Mouse (Mus musculus) stomach, postnatal 0 days (tissue): ENCODE data around the gene Triml1. TPM values are rescaled to one million over a fixed set of nuclear protein-coding genes. Genes with fewer than 3 reads are reported as not detected.

ENCODE experiments used
- ATAC-seq: fragments of 200-750 bp; cut with Nextera tagmentation; 2 replicates; pipeline ENCODE4 v1.8.0; 2017; ENCODE audit not compliant: low FRiP score, low TSS enrichment
- DNase-seq: peaks from one replicate; pipeline ENCODE4 v3.0.0-alpha.2; 2016; ENCODE audit warnings: low spot score
- H3K27ac ChIP-seq: fragments of 300-500 bp; sonication (generic); replicated peaks from 2 replicates; pipeline ENCODE4 v1.5.1; 2014; ENCODE audit warnings: mild to moderate bottlenecking, control low read depth
- H3K27me3 ChIP-seq: fragments of 300-500 bp; sonication (generic); 2 replicates; pipeline ENCODE4 v1.6.1; 2014; ENCODE audit warnings: low read length; ENCODE audit not compliant: control insufficient read depth, insufficient read depth
- H3K36me3 ChIP-seq: fragments of 300-500 bp; sonication (generic); 2 replicates; pipeline ENCODE4 v1.6.1; 2014; ENCODE audit warnings: low read length, mixed read lengths; ENCODE audit not compliant: control insufficient read depth, insufficient read depth
- H3K4me1 ChIP-seq: fragments of 300-500 bp; sonication (generic); replicated peaks from 2 replicates; pipeline ENCODE4 v1.6.1; 2014; ENCODE audit warnings: antibody characterized with exemption; ENCODE audit not compliant: control insufficient read depth, insufficient read depth
- H3K4me2 ChIP-seq: fragments of 300-500 bp; sonication (generic); replicated peaks from 2 replicates; pipeline ENCODE4 v1.6.1; 2014; ENCODE audit warnings: low read depth, mild to moderate bottlenecking, control low read depth, moderate library complexity
- H3K4me3 ChIP-seq: fragments of 300-500 bp; sonication (generic); 2 replicates; pipeline ENCODE4 v1.5.1; 2014; ENCODE audit warnings: low read depth, low read length, control low read depth
- H3K9ac ChIP-seq: fragments of 300-500 bp; sonication (generic); 2 replicates; pipeline ENCODE4 v1.6.1; 2014; ENCODE audit warnings: mild to moderate bottlenecking, low read length, control low read depth, mixed read lengths
- H3K9me3 ChIP-seq: fragments of 300-500 bp; sonication (generic); 2 replicates; pipeline ENCODE4 v1.6.1; 2016; ENCODE audit warnings: low read length; ENCODE audit not compliant: control insufficient read depth
- CTCF ChIP-seq: IDR thresholded peaks from 2 replicates; pipeline ENCODE4 v1.5.1; 2016; ENCODE audit warnings: antibody characterized with exemption, low read depth, mild to moderate bottlenecking, moderate library complexity
- EP300 ChIP-seq: optimal IDR thresholded peaks from 2 replicates; pipeline ENCODE3; 2016; ENCODE audit warnings: antibody characterized with exemption
- WGBS: fragments of 180-500 bp; shearing (Covaris S2); extraction: QIAGEN DNeasy Blood & Tissue Kit; methylation state at CpG from one replicate; pipeline ENCODE4 v1.1.7; 2014; 5-methylcytosine and 5-hydroxymethylcytosine counted together
- polyA plus RNA-seq: library from polyadenylated mRNA; unstranded; fragments of >200 nt; fragmentation: Nextera tagmentation; extraction: Ambion mirVana; gene quantifications from 2 replicates; pipeline ENCODE4 v1.2.1, GENCODE M21; 2015

Triml1 gene
- polyA plus RNA-seq, 1 experiment from 2014 or later, result not detected

DNA sequence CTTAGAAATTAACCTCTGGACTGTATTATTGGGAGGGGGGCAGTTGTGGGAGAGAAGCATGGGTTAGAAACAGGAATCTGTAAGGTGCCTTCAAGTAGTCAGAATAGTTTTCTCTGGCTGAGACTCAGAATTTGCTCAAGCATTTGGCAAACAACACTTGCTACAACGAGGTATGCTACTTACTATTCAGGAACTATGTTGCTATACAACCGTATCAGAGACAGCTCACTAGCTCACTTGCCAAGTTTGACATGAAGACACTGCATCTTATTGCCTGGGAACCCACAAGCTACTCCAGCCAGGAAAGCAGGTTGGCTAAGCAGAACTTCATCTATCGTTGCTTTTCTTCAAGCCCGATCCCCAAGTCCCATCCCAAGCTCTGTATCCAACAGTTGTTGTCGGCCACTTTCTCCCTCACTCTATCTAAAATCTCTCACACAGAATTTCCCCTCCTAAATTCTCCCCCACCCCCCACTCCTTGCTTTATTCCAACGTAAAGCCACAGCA, 28.0 kb upstream of the Triml1 start:
- Histone ChIP-seq H3K9me3 (no peaks in the 10 kb centered on the region), H3K9ac (no peak overlapping the region), H3K4me2 (no peak overlapping the region), H3K36me3 (no peaks in the 10 kb centered on the region), H3K27me3 (no peaks in the 10 kb centered on the region), H3K27ac (no peak overlapping the region), H3K4me1 (no peaks in the 10 kb centered on the region), H3K4me3 (no peak overlapping the region)
- TF ChIP-seq CTCF (no peak), EP300 (no peak)
- DNase-seq, result no peak
- ATAC-seq, result no peak
- WGBS, result 75% methylated on average over 6 of the region's 6 CpGs

DNA sequence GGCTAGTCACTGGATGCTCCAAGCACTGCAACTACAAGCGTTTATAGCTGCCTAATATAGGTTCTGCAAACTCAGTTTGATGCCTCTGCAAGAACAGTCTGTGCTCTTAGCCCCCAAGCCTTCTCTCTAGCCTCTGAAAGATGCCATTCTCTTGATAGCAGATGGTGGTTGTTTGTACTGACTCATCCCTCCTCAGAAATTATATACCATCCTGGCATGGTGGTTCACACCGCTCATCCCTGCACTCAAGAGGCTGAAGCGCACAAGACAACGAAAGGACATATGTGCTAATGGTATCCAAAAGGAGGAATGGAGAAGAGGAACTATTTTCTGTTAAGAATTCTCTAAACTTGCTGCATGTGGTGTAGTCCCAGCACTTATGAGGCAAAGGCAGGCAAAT, 26.8 kb upstream of the Triml1 start:
- TF ChIP-seq CTCF (no peak), EP300 (no peak)
- Histone ChIP-seq H3K4me2 (no peak overlapping the region), H3K9me3 (no peaks in the 10 kb centered on the region), H3K36me3 (no peaks in the 10 kb centered on the region), H3K27me3 (no peaks in the 10 kb centered on the region), H3K4me1 (no peaks in the 10 kb centered on the region), H3K4me3 (no peak overlapping the region), H3K9ac (no peak overlapping the region), H3K27ac (no peak overlapping the region)
- 87% methylated on average over 4 of the region's 4 CpGs for WGBS
- ATAC-seq (no peak), DNase-seq (no peak)

DNA sequence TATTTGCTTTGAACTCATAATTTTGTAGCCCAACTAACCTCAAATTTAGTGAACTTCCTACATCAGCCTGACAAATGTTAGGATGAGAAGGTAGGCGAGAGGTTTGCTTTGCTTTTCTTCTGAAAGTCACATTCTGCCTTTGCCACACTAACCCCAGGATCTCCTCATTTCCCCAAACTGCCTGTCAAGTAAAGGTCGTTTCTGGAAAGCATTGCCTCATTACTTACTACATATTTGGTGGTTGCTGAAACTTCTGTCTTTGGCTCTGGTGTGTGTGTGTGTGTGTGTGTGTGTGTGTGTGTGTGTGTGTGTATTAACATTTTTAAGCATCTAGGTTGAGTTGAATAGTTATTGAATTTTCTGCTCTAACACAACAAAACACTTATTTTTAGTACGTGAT, 23.2 kb upstream of the Triml1 start:
- no peak for ATAC-seq
- H3K9ac ChIP-seq, result no peak overlapping the region
- H3K27ac ChIP-seq, result no peak overlapping the region
- H3K4me1 ChIP-seq, result no peaks in the 10 kb centered on the region
- WGBS, result 70% methylated on average over 3 of the region's 3 CpGs
- H3K4me2 ChIP-seq, result no peak overlapping the region
- DNase-seq, result no peak
- H3K4me3 ChIP-seq, result no peak overlapping the region
- no peaks in the 10 kb centered on the region for H3K27me3 ChIP-seq
- H3K9me3 ChIP-seq, result no peaks in the 10 kb centered on the region
- H3K36me3 ChIP-seq, result no peaks in the 10 kb centered on the region
- TF ChIP-seq EP300 (no peak), CTCF (no peak)

DNA sequence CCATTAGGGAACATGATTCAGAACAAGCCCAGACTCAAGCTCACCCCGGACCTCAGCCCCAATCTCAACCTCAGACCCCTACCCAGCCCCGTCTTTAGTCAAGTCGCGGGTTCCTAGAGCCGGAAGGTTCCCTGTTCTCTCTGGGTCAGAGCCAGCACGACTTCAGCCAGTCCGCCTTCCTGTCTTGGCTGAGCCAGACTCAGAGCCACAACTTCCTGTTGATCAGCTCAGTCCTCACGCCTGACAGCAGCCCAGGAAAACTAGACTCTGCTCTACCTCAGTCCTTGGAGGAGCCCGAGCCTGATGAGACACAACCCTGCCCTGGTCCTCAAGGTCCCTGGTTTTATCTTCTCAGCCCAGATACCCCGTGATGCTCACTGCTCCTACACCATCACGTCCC, 22.0 kb upstream of the Triml1 start:
- H3K27ac ChIP-seq, result no peak overlapping the region
- WGBS, result 81% methylated on average over 11 of the region's 11 CpGs
- H3K36me3 ChIP-seq, result no peaks in the 10 kb centered on the region
- H3K27me3 ChIP-seq, result no peaks in the 10 kb centered on the region
- ATAC-seq (no peak), DNase-seq (no peak)
- H3K4me1 ChIP-seq, result no peaks in the 10 kb centered on the region
- no peaks in the 10 kb centered on the region for H3K9me3 ChIP-seq
- no peak overlapping the region for H3K9ac ChIP-seq
- TF ChIP-seq EP300 (no peak), CTCF (no peak)
- H3K4me2 ChIP-seq, result no peak overlapping the region
- no peak overlapping the region for H3K4me3 ChIP-seq

DNA sequence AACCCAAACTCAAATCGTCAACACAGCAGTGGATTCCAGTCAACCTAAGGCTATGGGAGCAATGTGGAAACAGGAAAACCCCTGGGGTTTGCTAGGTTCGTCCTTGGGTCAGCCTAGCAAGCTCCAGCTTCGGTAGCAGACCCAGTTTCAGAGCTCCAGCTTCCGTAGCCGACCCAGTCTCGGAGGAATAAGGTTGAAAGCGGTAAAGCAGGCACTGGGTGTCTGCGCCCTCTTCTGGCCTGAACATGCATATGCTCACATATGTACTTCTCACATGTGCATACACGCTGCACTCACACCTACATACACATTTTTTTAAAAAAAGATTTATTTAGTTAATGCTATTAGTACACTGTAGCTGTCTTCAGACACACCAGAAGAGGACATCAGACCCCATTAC, 8.0 kb upstream of the Triml1 start:
- H3K9ac ChIP-seq, result no peak overlapping the region
- H3K27me3 ChIP-seq, result no peaks in the 10 kb centered on the region
- ATAC-seq (no peak), DNase-seq (no peak)
- no peak overlapping the region for H3K4me3 ChIP-seq
- no peak for TF ChIP-seq CTCF
- no peak for TF ChIP-seq EP300
- no peak overlapping the region for H3K4me2 ChIP-seq
- no peak overlapping the region for H3K27ac ChIP-seq
- no peaks in the 10 kb centered on the region for H3K9me3 ChIP-seq
- H3K36me3 ChIP-seq, result no peaks in the 10 kb centered on the region
- no peaks in the 10 kb centered on the region for H3K4me1 ChIP-seq
- WGBS, result 90% methylated on average over 9 of the region's 9 CpGs

DNA sequence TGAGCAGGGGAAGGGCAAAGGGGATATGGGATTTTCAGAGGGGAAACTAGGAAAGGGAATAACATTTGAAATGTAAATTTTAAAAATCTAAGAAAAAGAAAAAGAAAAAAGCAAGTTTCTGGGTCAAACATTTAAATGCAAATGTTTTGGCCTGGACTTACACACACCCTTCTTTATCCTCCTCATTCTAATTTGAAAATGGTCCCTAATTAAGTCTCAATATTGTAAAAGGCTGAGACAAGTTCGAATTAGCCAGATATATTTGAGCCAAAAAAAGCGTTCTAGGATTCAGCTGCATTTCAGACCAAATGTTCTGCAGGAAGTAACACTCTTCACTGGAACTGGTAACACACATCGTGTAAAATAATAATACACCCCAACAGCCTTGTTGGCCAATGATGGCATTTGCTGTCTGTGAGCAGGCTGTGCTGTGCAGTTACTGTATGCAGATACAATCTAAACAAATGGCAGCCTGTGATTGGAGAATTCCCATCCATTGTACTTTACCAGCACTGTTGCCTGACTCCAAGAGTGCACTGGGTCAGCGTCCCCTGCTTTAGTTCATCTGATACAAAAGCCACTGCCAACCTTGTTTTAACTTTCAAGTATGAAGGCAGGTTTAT, 30.0 kb downstream of the Triml1 start:
- H3K4me3 ChIP-seq, result no peak overlapping the region
- H3K4me2 ChIP-seq, result no peak overlapping the region
- no peaks in the 10 kb centered on the region for H3K27me3 ChIP-seq
- H3K9me3 ChIP-seq, result no peaks in the 10 kb centered on the region
- TF ChIP-seq CTCF (no peak), EP300 (no peak)
- no peaks in the 10 kb centered on the region for H3K36me3 ChIP-seq
- DNase-seq (no peak), ATAC-seq (no peak)
- no peak overlapping the region for H3K27ac ChIP-seq
- 79% methylated on average over 4 of the region's 4 CpGs for WGBS
- H3K9ac ChIP-seq, result no peak overlapping the region
- no peaks in the 10 kb centered on the region for H3K4me1 ChIP-seq

Other genes starting within 250 kb of the Triml1 start
- not detected in 2 replicates for gene Triml2, start 39.1 kb upstream of the Triml1 start, polyA plus RNA-seq
- gene Zfp42, start 165.5 kb upstream of the Triml1 start, polyA plus RNA-seq, result 0.05 and 0.11 TPM in 2 replicates